In genomic region chr2:112266242-112266592, GRCm38 (mm10) we compare ENCODE assay signal across 9 mouse cellular contexts. TPM values are rescaled to one million over a fixed set of nuclear protein-coding genes. Genes with fewer than 3 reads are reported as not detected.
DNase-seq lines count a peak whose midpoint lies in the region; ATAC-seq lines count a peak whose summit lies in the region.
"Had no signal": no experiment of that assay in that cellular context is flagged by ENCODE, and none has a peak within 500 bp of the region (broad histone marks: within the 10 kb centered on the region; RNA-seq: fewer than 3 reads in every experiment).

TSS of gene Gm21985 (plus strand) at chr2:112266314.

- DNase-seq in right cerebral cortex, postnatal 10 days (ENCODE audit: low spot score in 2 of 2), result peak; percentile 73 to 75
- no peak for DNase-seq in right cerebral cortex, adult 18-20 months
- DNase-seq in cerebellum, postnatal 36 days, result peak; percentile 42 to 49
- DNase-seq in gastrocnemius, postnatal 25 days, result peak; percentile 48
- DNase-seq in induced T-regulatory cell, adult 2 months (ENCODE audit: low read depth), result peak; percentile 73
- DNase-seq in midbrain, embryonic 11.5 days (ENCODE audit: low spot score, missing footprints), result no peak
- DNase-seq in spleen, postnatal 4 days (ENCODE audit: low spot score in 2 of 2), result peak; percentile 75 to 87

- H3K4me3 ChIP-seq in limb, embryonic 12.5 days (replicated peaks), result peak within 1 kb of the TSS; percentile 74
- H3K4me3 ChIP-seq in midbrain, embryonic 11.5 days (ENCODE audit: low read depth, low read length), result peak within 1 kb of the TSS; percentile 77

- H3K9me3 ChIP-seq in limb, embryonic 12.5 days, result no peaks in the 10 kb centered on the region
- H3K9me3 ChIP-seq in midbrain, embryonic 11.5 days (ENCODE audit: control insufficient read depth, low read length), result no peaks in the 10 kb centered on the region

- peak within 1 kb of the TSS; percentile 93 for H3K4me2 ChIP-seq in limb, embryonic 12.5 days
- peak within 1 kb of the TSS; percentile 67 for H3K4me2 ChIP-seq in midbrain, embryonic 11.5 days

- peaks cover 20% of the 10 kb centered on the region for H3K4me1 ChIP-seq in limb, embryonic 12.5 days (replicated peaks)
- H3K4me1 ChIP-seq in midbrain, embryonic 11.5 days (ENCODE audit: control insufficient read depth, insufficient read depth, low read length), result peaks cover 16% of the 10 kb centered on the region

- peak within 1 kb of the TSS; percentile 89 for H3K27ac ChIP-seq in limb, embryonic 12.5 days
- H3K27ac ChIP-seq in midbrain, embryonic 11.5 days (ENCODE audit: low read depth, low read length), result peak within 1 kb of the TSS; percentile 89

- no peaks in the 10 kb centered on the region for H3K36me3 ChIP-seq in limb, embryonic 12.5 days
- no peaks in the 10 kb centered on the region for H3K36me3 ChIP-seq in midbrain, embryonic 11.5 days (ENCODE audit: control insufficient read depth, insufficient read depth, low read length)

- 3% methylated on average over 11 of the region's 11 CpGs for WGBS in limb, embryonic 12.5 days
- 2% methylated on average over 11 of the region's 11 CpGs for WGBS in midbrain, embryonic 11.5 days

- H3K9ac ChIP-seq in limb, embryonic 12.5 days (replicated peaks), result peak within 1 kb of the TSS; percentile 75
- peak within 1 kb of the TSS; percentile 77 for H3K9ac ChIP-seq in midbrain, embryonic 11.5 days (ENCODE audit: low read length)

- H3K27me3 ChIP-seq in limb, embryonic 12.5 days, result no peaks in the 10 kb centered on the region
- H3K27me3 ChIP-seq in midbrain, embryonic 11.5 days (ENCODE audit: control insufficient read depth, insufficient read depth, low read length), result no peaks in the 10 kb centered on the region

- ATAC-seq in limb, embryonic 12.5 days (ENCODE audit: insufficient number of reproducible peaks, insufficient read depth, low FRiP score, low TSS enrichment, low read depth), result peak; percentile 33
- peak; percentile 36 for ATAC-seq in midbrain, embryonic 11.5 days (ENCODE audit: low FRiP score)

RNA-seq across cellular contexts. Expression of gene Gm21985, which starts in this region (rescaled TPM):
- total RNA-seq in gastrocnemius, postnatal 25 days (2021), result 1 to 10 TPM in 1 of 2 experiments, under 1 TPM in 1; 0.56 to 1.2 TPM
- polyA plus RNA-seq in limb, embryonic 12.5 days (2016; fragmentation: Nextera tagmentation; extraction: Ambion mirVana), result not detected in 2 replicates
- polyA plus RNA-seq in midbrain, embryonic 11.5 days (2014; fragmentation: Nextera tagmentation; extraction: Ambion mirVana), result not detected in 2 replicates
- total RNA-seq: adrenal gland, postnatal 4 days had no signal

Comparison
In these comparisons a context has a peak if more than half of its experiments do, and no peak if none do; other contexts are left out.
1. DNase-seq: peak in right cerebral cortex, postnatal 10 days (2 of 2), cerebellum, postnatal 36 days (2 of 2), gastrocnemius, postnatal 25 days (single experiment), induced T-regulatory cell, adult 2 months (single experiment) and spleen, postnatal 4 days (2 of 2); none in right cerebral cortex, adult 18-20 months (single experiment) and midbrain, embryonic 11.5 days (single experiment).
2. Peak in ATAC-seq, H3K4me3 ChIP-seq, H3K27ac ChIP-seq, H3K9ac ChIP-seq and H3K4me2 ChIP-seq in limb, embryonic 12.5 days; RNA of the gene not detected or under 1 TPM.
3. Peak in ATAC-seq, H3K4me3 ChIP-seq, H3K27ac ChIP-seq, H3K9ac ChIP-seq and H3K4me2 ChIP-seq in midbrain, embryonic 11.5 days; RNA of the gene not detected or under 1 TPM.